Mouse (Mus musculus) spleen, adult 2 months (tissue): ENCODE measurements around the gene Olfr714.

ENCODE experiments used
- CTCF ChIP-seq: fragments of 200-500 bp; IDR thresholded peaks from 2 replicates; pipeline ENCODE4 v1.5.1; 2011; ENCODE audit warnings: mild to moderate bottlenecking, inconsistent platforms; ENCODE audit not compliant: insufficient read depth, insufficient read length, insufficient replicate concordance; ENCODE audit errors: extremely low read depth
- POLR2A ChIP-seq: fragments of 200-500 bp; IDR thresholded peaks from 2 replicates; pipeline ENCODE4 v1.6.1; 2011; ENCODE audit warnings: low read depth, low read length, inconsistent platforms

DNA sequence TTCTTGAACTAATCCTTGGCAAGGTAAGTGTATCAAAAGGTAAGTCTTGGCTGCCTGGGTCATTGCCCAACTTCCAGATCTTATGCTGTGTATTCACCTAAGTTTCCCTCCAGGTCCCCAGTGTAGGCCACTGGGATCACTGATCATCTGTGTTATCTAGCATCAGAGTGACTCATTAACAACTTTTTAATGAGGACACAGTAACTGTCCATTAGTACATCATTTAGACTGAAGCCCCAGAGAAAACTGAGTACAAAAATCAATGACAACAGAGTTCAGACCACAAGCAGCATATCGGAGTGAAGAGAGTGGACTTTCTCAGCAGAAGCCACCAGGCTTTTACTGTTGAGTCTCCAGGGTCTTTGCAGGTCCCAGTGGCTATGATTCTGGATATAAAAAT, 39.9 kb upstream of the Olfr714 start, which contains the start of gene Olfr713:
- TF ChIP-seq CTCF (no peak), POLR2A (no peak)
